Mouse (Mus musculus): ENCODE data around the gene Epb41l3.

DNA sequence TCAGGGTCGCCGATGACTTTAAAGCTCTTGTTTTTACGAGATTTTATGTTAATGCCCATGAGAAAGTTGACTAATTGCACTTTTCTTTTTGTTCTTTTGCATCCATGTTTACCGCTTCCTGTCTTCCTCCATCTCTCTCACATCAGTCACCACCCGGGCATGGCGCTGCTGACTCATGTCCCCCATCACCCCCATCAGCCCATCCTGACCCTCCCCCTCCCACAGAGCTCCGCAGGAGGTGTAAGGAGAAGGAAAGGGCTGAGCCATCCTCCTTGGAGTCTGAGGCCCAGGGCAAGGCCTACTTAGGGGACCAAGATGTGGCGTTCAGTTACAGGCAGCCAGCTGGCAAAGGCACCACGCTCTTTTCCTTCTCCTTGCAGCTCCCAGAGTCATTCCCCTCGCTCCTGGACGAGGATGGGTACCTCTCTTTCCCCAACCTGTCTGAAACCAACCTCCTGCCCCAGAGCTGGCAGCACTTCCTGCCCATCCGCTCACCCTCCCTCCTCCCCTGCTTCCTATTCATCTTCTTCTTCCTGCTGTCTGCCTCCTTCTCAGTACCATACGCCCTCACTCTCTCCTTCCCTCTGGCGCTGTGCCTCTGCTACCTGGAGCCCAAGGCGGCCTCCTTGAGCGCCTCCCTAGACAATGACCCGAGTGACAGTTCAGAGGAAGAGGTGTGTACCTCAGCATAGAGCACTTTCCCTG, 190.4 kb downstream of the Epb41l3 start:
- TF ChIP-seq POLR2A (IDR thresholded peaks at IDR 0.05; ENCODE audit: borderline replicate concordance, insufficient read depth, low read length) = no peak
- no peak for TF ChIP-seq CTCF (IDR thresholded peaks at IDR 0.05; ENCODE audit: borderline replicate concordance, insufficient read depth, low read depth, low read length)
